Mouse (Mus musculus): ENCODE measurements around the gene Tnfrsf13c.

The Tnfrsf13c gene

GRCm38 (mm10) chr15:82184656-82185055, 39.5 kb downstream of the Tnfrsf13c start:
- no peak for DNase-seq (ENCODE audit: low read depth, low spot score)

GRCm38 (mm10) chr15:82184183-82184582, 40.0 kb downstream of the Tnfrsf13c start:
- DNase-seq (ENCODE audit: low read depth, low spot score) = no peak

- DNase-seq (ENCODE audit: low read depth, low spot score) = no peak
These were observed 40.6 kb downstream of the Tnfrsf13c start for GRCm38 (mm10) chr15:82183596-82183995.

- no peak for DNase-seq (ENCODE audit: low read depth, low spot score)
These were observed 41.9 kb downstream of the Tnfrsf13c start for GRCm38 (mm10) chr15:82182311-82182710.

GRCm38 (mm10) chr15:82181131-82181530, 43.0 kb downstream of the Tnfrsf13c start:
- no peak for DNase-seq (ENCODE audit: low read depth, low spot score)

- DNase-seq (ENCODE audit: low read depth, low spot score) = no peak
These were observed 46.4 kb downstream of the Tnfrsf13c start for GRCm38 (mm10) chr15:82177743-82178290.

- no peak for DNase-seq (ENCODE audit: low read depth, low spot score)
These were observed 49.1 kb downstream of the Tnfrsf13c start for GRCm38 (mm10) chr15:82175091-82175490.

- no peak for DNase-seq (ENCODE audit: low read depth, low spot score)
These were observed 51.5 kb downstream of the Tnfrsf13c start for GRCm38 (mm10) chr15:82172648-82173047.

All from A20 (cell line).